Comparison of ENCODE assay signal across 20 mouse cellular contexts in the genomic region with DNA sequence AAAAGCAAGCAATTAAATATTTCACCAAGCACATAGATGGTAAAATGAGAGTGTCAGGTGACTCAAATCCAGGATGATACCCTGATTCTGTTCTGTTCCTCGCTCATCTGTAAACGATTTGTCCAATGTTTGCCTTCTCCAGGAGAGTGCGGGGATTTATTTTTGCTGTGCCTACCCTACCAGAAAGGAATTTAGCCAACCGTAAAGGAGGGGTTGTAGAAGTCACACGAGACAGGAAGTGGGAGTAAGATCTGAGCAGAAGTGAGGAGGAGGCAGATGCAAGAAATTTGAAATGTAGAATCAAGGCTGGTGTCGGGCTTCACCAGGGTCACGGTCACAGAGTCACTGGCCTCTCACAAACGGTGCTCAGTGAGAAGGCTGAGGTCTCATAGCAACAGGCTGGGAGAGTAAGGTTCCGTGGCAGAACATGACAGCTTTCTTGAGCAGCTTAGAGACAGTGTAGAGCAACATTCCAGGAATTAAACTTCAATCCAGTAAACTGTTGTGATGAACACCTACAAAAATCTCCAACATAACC.
DNase-seq lines count a peak whose midpoint lies in the region; ATAC-seq and TF ChIP-seq lines count a peak whose summit lies in the region.
"Had no signal": no experiment of that assay in that cellular context is flagged by ENCODE, and none has a peak within 500 bp of the region (broad histone marks: within the 10 kb centered on the region; RNA-seq: fewer than 3 reads in every experiment).

No protein-coding gene starts in this region.

- no peak overlapping the region for H3K4me2 ChIP-seq in kidney, embryonic 14.5 days (replicated peaks; ENCODE audit: low read depth, low read length)
- H3K4me2 ChIP-seq in embryonic facial prominence, embryonic 11.5 days (ENCODE audit: low read depth, low read length), result no peak overlapping the region
- H3K4me2 ChIP-seq: embryonic facial prominence, embryonic 12.5 days; hindbrain, embryonic 13.5 days; intestine, embryonic 15.5 days had no signal

- H3K4me1 ChIP-seq in kidney, embryonic 14.5 days (ENCODE audit: control insufficient read depth, insufficient read depth, low read length), result no peaks in the 10 kb centered on the region
- H3K4me1 ChIP-seq in kidney, adult 2 months (ENCODE audit: control insufficient read depth, insufficient read depth, low read length), result no peaks in the 10 kb centered on the region
- no peaks in the 10 kb centered on the region for H3K4me1 ChIP-seq in embryonic facial prominence, embryonic 11.5 days (ENCODE audit: control insufficient read depth, insufficient read depth, low read length)
- H3K4me1 ChIP-seq: heart, embryonic 10.5 days; intestine, embryonic 15.5 days had no signal

- peak; percentile 93 for ATAC-seq in kidney, embryonic 14.5 days (ENCODE audit: low FRiP score, low TSS enrichment)
- ATAC-seq in embryonic facial prominence, embryonic 11.5 days (replicated peaks; ENCODE audit: insufficient number of reproducible peaks, low FRiP score, low TSS enrichment, low read depth), result no peak
- ATAC-seq: forebrain, embryonic 14.5 days; intestine, embryonic 15.5 days had no signal

- no peaks in the 10 kb centered on the region for H3K27me3 ChIP-seq in kidney, embryonic 14.5 days (ENCODE audit: control insufficient read depth, insufficient read depth, low read length)
- H3K27me3 ChIP-seq in kidney, adult 2 months (replicated peaks; ENCODE audit: control insufficient read depth, insufficient read depth, low read length), result no peaks in the 10 kb centered on the region
- no peaks in the 10 kb centered on the region for H3K27me3 ChIP-seq in embryonic facial prominence, embryonic 11.5 days (ENCODE audit: control insufficient read depth, insufficient read depth, low read length)
- H3K27me3 ChIP-seq: embryonic facial prominence, embryonic 12.5 days; hindbrain, embryonic 13.5 days; intestine, embryonic 15.5 days had no signal

- TF ChIP-seq POLR2A in kidney, adult 2 months (IDR thresholded peaks at IDR 0.05; ENCODE audit: low read depth, low read length), result no peak

- H3K27ac ChIP-seq in kidney, embryonic 14.5 days (ENCODE audit: low read depth, low read length), result no peak overlapping the region
- H3K27ac ChIP-seq in kidney, adult 2 months (ENCODE audit: insufficient read depth, low read depth, low read length), result no peak overlapping the region
- H3K27ac ChIP-seq in embryonic facial prominence, embryonic 11.5 days (replicated peaks; ENCODE audit: low read depth, low read length), result no peak overlapping the region
- H3K27ac ChIP-seq: embryonic facial prominence, embryonic 12.5 days; heart, embryonic 10.5 days; hindbrain, embryonic 13.5 days; intestine, embryonic 15.5 days had no signal

- no peak overlapping the region for H3K4me3 ChIP-seq in kidney, embryonic 14.5 days (ENCODE audit: low read length)
- H3K4me3 ChIP-seq in kidney, adult 2 months (ENCODE audit: insufficient read depth, low read depth, low read length), result no peak overlapping the region
- no peak overlapping the region for H3K4me3 ChIP-seq in embryonic facial prominence, embryonic 11.5 days (ENCODE audit: low read depth, low read length)
- H3K4me3 ChIP-seq: embryonic facial prominence, embryonic 12.5 days; heart, embryonic 10.5 days; hindbrain, embryonic 13.5 days; intestine, embryonic 15.5 days had no signal

- WGBS in kidney, embryonic 14.5 days, result 11% methylated on average over 9 of the region's 9 CpGs
- 18% methylated on average over 9 of the region's 9 CpGs for WGBS in kidney, adult 2 months
- 38% methylated on average over 9 of the region's 9 CpGs for WGBS in embryonic facial prominence, embryonic 11.5 days

- no peak for TF ChIP-seq CTCF in kidney, adult 2 months (conservative IDR thresholded peaks at IDR 0.05; ENCODE audit: insufficient read depth, insufficient read length, low read depth, low read length)

- no peaks in the 10 kb centered on the region for H3K9me3 ChIP-seq in kidney, embryonic 14.5 days (ENCODE audit: control insufficient read depth, low read length)
- H3K9me3 ChIP-seq in embryonic facial prominence, embryonic 11.5 days (replicated peaks; ENCODE audit: control insufficient read depth, low read length), result no peaks in the 10 kb centered on the region
- H3K9me3 ChIP-seq: embryonic facial prominence, embryonic 12.5 days; heart, embryonic 10.5 days; hindbrain, embryonic 13.5 days; intestine, embryonic 15.5 days had no signal

- no peak for DNase-seq in kidney, adult 2 months
- DNase-seq in kidney, postnatal 4 days, result peak; percentile 16 to 26
- no peak for DNase-seq in kidney, postnatal 10 days
- peak; percentile 35 for DNase-seq in embryonic facial prominence, embryonic 11.5 days (ENCODE audit: low spot score)
- no peak for DNase-seq in frontal cortex, postnatal 36 days (ENCODE audit: low spot score in 2 of 2)
- DNase-seq in layer of hippocampus, adult 9-10 months (ENCODE audit: low spot score), result no peak
- DNase-seq: adrenal gland, adult 2 months; adrenal gland, postnatal 25 days; cerebellum, adult 2 months; cerebellum, postnatal 10 days; gastrocnemius, postnatal 36 days; heart, adult 11 months; heart, postnatal 10 days; heart, postnatal 4 days had no signal

- no peak overlapping the region for H3K9ac ChIP-seq in kidney, embryonic 14.5 days (ENCODE audit: low read depth, low read length)
- no peak overlapping the region for H3K9ac ChIP-seq in embryonic facial prominence, embryonic 11.5 days (replicated peaks; ENCODE audit: low read length)
- H3K9ac ChIP-seq: embryonic facial prominence, embryonic 12.5 days; hindbrain, embryonic 13.5 days; intestine, embryonic 15.5 days had no signal

- H3K36me3 ChIP-seq in kidney, embryonic 14.5 days (ENCODE audit: control insufficient read depth, insufficient read depth, low read length), result no peaks in the 10 kb centered on the region
- H3K36me3 ChIP-seq in kidney, adult 2 months (ENCODE audit: control insufficient read depth, insufficient read depth, low read length), result no peaks in the 10 kb centered on the region
- no peaks in the 10 kb centered on the region for H3K36me3 ChIP-seq in embryonic facial prominence, embryonic 11.5 days (replicated peaks; ENCODE audit: control insufficient read depth, insufficient read depth, low read depth, low read length)
- H3K36me3 ChIP-seq: embryonic facial prominence, embryonic 12.5 days; heart, embryonic 10.5 days; hindbrain, embryonic 13.5 days; intestine, embryonic 15.5 days had no signal

Comparison
In these comparisons a context has a peak if more than half of its experiments do, and no peak if none do; other contexts are left out.
1. DNase-seq: peak in kidney, postnatal 4 days (2 of 2) and embryonic facial prominence, embryonic 11.5 days (single experiment); none in kidney, adult 2 months (single experiment), kidney, postnatal 10 days (single experiment), frontal cortex, postnatal 36 days (0 of 2) and layer of hippocampus, adult 9-10 months (single experiment).